Mouse (Mus musculus): ENCODE data around the gene 2610042L04Rik.
A peak's percentile ranks its signal among the peaks of the same experiment; 100 is the strongest.
"Not testable (repeated sequence)": the region's sequence is repeated elsewhere in the genome, so short reads cannot be mapped to it uniquely, and the experiment has no call there.

2610042L04Rik gene

GRCm38 (mm10) chr14:4334476-4335080 is at the start of gene 2610042L04Rik:
2610042L04Rik (plus strand) TSS chr14:4334763.
- peak; percentile 4 for DNase-seq (ENCODE audit: low read depth, low spot score)

GRCm38 (mm10) chr14:4316983-4317382 is 17.6 kb upstream of the 2610042L04Rik start, which contains the start of gene Gm3149:
Gm3149 (plus strand) TSS chr14:4317283.
- DNase-seq (ENCODE audit: low read depth, low spot score): not testable (repeated sequence)

- DNase-seq (ENCODE audit: low read depth, low spot score): not testable (repeated sequence)
Observed at GRCm38 (mm10) chr14:4335506-4335905, 943 bp downstream of the 2610042L04Rik start.

- not testable (repeated sequence) for DNase-seq (ENCODE audit: low read depth, low spot score)
Observed at GRCm38 (mm10) chr14:4368991-4369390, 34.4 kb downstream of the 2610042L04Rik start.

GRCm38 (mm10) chr14:4369691-4370090 is 35.1 kb downstream of the 2610042L04Rik start:
- DNase-seq (ENCODE audit: low read depth, low spot score): not testable (repeated sequence)

- DNase-seq (ENCODE audit: low read depth, low spot score): not testable (repeated sequence)
Observed at GRCm38 (mm10) chr14:4377871-4378270, 43.3 kb downstream of the 2610042L04Rik start.

GRCm38 (mm10) chr14:4385606-4386005 is 51.0 kb downstream of the 2610042L04Rik start:
- DNase-seq (ENCODE audit: low read depth, low spot score): not testable (repeated sequence)

GRCm38 (mm10) chr14:4392841-4393530 is 58.4 kb downstream of the 2610042L04Rik start:
- not testable (repeated sequence) for DNase-seq (ENCODE audit: low read depth, low spot score)

- DNase-seq (ENCODE audit: low read depth, low spot score): not testable (repeated sequence)
Observed at GRCm38 (mm10) chr14:4397226-4397625, 62.7 kb downstream of the 2610042L04Rik start, which contains the start of gene Gm3159. Gm3159 (plus strand) TSS chr14:4397526.

- not testable (repeated sequence) for DNase-seq (ENCODE audit: low read depth, low spot score)
Observed at GRCm38 (mm10) chr14:4398624-4399023, 64.1 kb downstream of the 2610042L04Rik start.

GRCm38 (mm10) chr14:4400115-4400789 is 65.7 kb downstream of the 2610042L04Rik start:
- DNase-seq (ENCODE audit: low read depth, low spot score): not testable (repeated sequence)

- DNase-seq (ENCODE audit: low read depth, low spot score): not testable (repeated sequence)
Observed at GRCm38 (mm10) chr14:4401245-4401644, 66.7 kb downstream of the 2610042L04Rik start.

GRCm38 (mm10) chr14:4403840-4404239 is 69.3 kb downstream of the 2610042L04Rik start:
- DNase-seq (ENCODE audit: low read depth, low spot score): not testable (repeated sequence)
